Mouse (Mus musculus) forebrain, postnatal 0 days (tissue): ENCODE results near the gene Gm26741. TPM values are rescaled to one million over a fixed set of nuclear protein-coding genes. Genes with fewer than 3 reads are reported as not detected.

ENCODE experiments used
- ATAC-seq: fragments of 200-750 bp; cut with Nextera tagmentation; 2 replicates; pipeline ENCODE4 v1.8.0; 2017; ENCODE audit warnings: mild to moderate bottlenecking, moderate library complexity
- DNase-seq: peaks from one replicate; pipeline ENCODE4 v3.0.0-alpha.2; 2015
- H3K27ac ChIP-seq: fragments of 300-500 bp; sonication (generic); 2 replicates; pipeline ENCODE4 v1.5.1; 2014; ENCODE audit warnings: low read depth, mild to moderate bottlenecking, antibody characterized with exemption, low read length, moderate library complexity, mixed read lengths
- H3K27me3 ChIP-seq: fragments of 300-500 bp; sonication (generic); 2 replicates; pipeline ENCODE4 v1.6.1; 2014; ENCODE audit warnings: mild to moderate bottlenecking, low read length, mixed read lengths; ENCODE audit not compliant: insufficient read depth
- H3K36me3 ChIP-seq: fragments of 300-500 bp; sonication (generic); 2 replicates; pipeline ENCODE4 v1.6.1; 2014; ENCODE audit warnings: mild to moderate bottlenecking, moderate library complexity; ENCODE audit not compliant: insufficient read depth
- H3K4me1 ChIP-seq: fragments of 300-500 bp; sonication (generic); 2 replicates; pipeline ENCODE4 v1.6.1; 2014; ENCODE audit warnings: antibody characterized with exemption; ENCODE audit not compliant: insufficient read depth
- H3K4me2 ChIP-seq: fragments of 300-500 bp; sonication (generic); 2 replicates; pipeline ENCODE4 v1.6.1; 2014; ENCODE audit warnings: low read depth, mild to moderate bottlenecking, moderate library complexity
- H3K4me3 ChIP-seq: fragments of 300-500 bp; sonication (generic); 2 replicates; pipeline ENCODE4 v1.5.1; 2014; ENCODE audit warnings: low read depth, low read length, mixed read lengths
- H3K9ac ChIP-seq: fragments of 300-500 bp; sonication (generic); 2 replicates; pipeline ENCODE4 v1.6.1; 2014; ENCODE audit warnings: mild to moderate bottlenecking
- H3K9me3 ChIP-seq: fragments of 300-500 bp; sonication (generic); 2 replicates; pipeline ENCODE4 v1.6.1; 2016; ENCODE audit warnings: low read length
- CTCF ChIP-seq: sonication (generic); IDR thresholded peaks from 2 replicates; pipeline ENCODE4 v1.5.1; 2016; ENCODE audit warnings: antibody characterized with exemption, control low read depth, low read depth
- WGBS: fragments of 180-500 bp; shearing (Covaris S2); extraction: QIAGEN DNeasy Blood & Tissue Kit; methylation state at CpG from one replicate; pipeline ENCODE4 v1.1.7; 2014; 5-methylcytosine and 5-hydroxymethylcytosine counted together
- polyA plus RNA-seq: library from polyadenylated mRNA; unstranded; fragments of >200 nt; fragmentation: Nextera tagmentation; extraction: Ambion mirVana; gene quantifications from 2 replicates; pipeline ENCODE4 v1.2.1, GENCODE M21; 2015
- total RNA-seq: library from RNA; depleted of rRNA; stranded (reverse); fragments of >200 nt; gene quantifications from 2 replicates; pipeline ENCODE4 v1.2.3, GENCODE M21; 2014; rRNA removed

Gene Gm26741
- total and polyA plus RNA-seq, 2 experiments from 2014 or later: not detected

DNA sequence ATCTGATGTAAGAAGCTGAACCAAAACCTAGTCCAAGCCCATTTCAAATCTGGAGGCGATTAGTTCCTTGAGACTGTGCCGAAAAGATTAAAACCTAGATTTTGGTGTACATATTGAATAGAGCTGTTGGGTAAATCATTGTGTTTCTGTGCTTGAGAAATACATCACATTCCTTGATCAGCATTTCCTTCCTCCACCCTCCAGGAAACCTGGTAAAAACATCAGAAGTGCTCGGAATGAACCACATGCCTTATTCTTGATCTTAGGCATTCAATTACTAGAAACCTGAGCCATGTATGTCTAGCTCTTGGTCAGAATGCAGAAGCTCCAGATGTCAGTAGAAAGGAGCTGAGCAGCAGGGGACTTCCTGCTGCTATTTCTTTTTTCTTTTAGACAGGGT, 30.9 kb downstream of the Gm26741 start:
- Histone ChIP-seq H3K4me2 (no peak overlapping the region), H3K27me3 (no peaks in the 10 kb centered on the region), H3K9ac (no peak overlapping the region), H3K9me3 (no peaks in the 10 kb centered on the region), H3K36me3 (no peaks in the 10 kb centered on the region), H3K27ac (no peak overlapping the region), H3K4me3 (no peak overlapping the region), H3K4me1 (no peaks in the 10 kb centered on the region)
- ATAC-seq: no peak
- TF ChIP-seq CTCF: no peak
- no peak for DNase-seq
- WGBS: 86% methylated on average over 3 of the region's 3 CpGs

- no peaks in the 10 kb centered on the region for H3K4me1 ChIP-seq
- H3K9me3 ChIP-seq: no peaks in the 10 kb centered on the region
- ATAC-seq (no peak), DNase-seq (no peak)
- WGBS: 76% methylated on average over 2 of the region's 2 CpGs
- no peak for TF ChIP-seq CTCF
- no peak overlapping the region for H3K9ac ChIP-seq
- H3K27me3 ChIP-seq: no peaks in the 10 kb centered on the region
- no peak overlapping the region for H3K4me2 ChIP-seq
- no peak overlapping the region for H3K27ac ChIP-seq
- H3K36me3 ChIP-seq: no peaks in the 10 kb centered on the region
- H3K4me3 ChIP-seq: no peak overlapping the region
These were observed 32.6 kb downstream of the Gm26741 start for GRCm38 (mm10) chr10:52391208-52391607.

GRCm38 (mm10) chr10:52396647-52397046, 38.1 kb downstream of the Gm26741 start:
- no peak overlapping the region for H3K4me3 ChIP-seq
- H3K27me3 ChIP-seq: no peaks in the 10 kb centered on the region
- no peaks in the 10 kb centered on the region for H3K4me1 ChIP-seq
- H3K9me3 ChIP-seq: no peaks in the 10 kb centered on the region
- no peak overlapping the region for H3K27ac ChIP-seq
- ATAC-seq: no peak
- H3K4me2 ChIP-seq: no peak overlapping the region
- TF ChIP-seq CTCF: no peak
- H3K9ac ChIP-seq: no peak overlapping the region
- DNase-seq: no peak
- 90% methylated on average over 3 of the region's 3 CpGs for WGBS
- H3K36me3 ChIP-seq: no peaks in the 10 kb centered on the region

- no peaks in the 10 kb centered on the region for H3K4me1 ChIP-seq
- H3K4me3 ChIP-seq: no peak overlapping the region
- no peak overlapping the region for H3K4me2 ChIP-seq
- no peaks in the 10 kb centered on the region for H3K36me3 ChIP-seq
- ATAC-seq: no peak
- H3K9me3 ChIP-seq: no peaks in the 10 kb centered on the region
- DNase-seq: no peak
- no peaks in the 10 kb centered on the region for H3K27me3 ChIP-seq
- TF ChIP-seq CTCF: no peak
- no peak overlapping the region for H3K9ac ChIP-seq
- H3K27ac ChIP-seq: no peak overlapping the region
- 83% methylated on average over 2 of the region's 2 CpGs for WGBS
These were observed 40.1 kb downstream of the Gm26741 start for GRCm38 (mm10) chr10:52398715-52399114.

DNA sequence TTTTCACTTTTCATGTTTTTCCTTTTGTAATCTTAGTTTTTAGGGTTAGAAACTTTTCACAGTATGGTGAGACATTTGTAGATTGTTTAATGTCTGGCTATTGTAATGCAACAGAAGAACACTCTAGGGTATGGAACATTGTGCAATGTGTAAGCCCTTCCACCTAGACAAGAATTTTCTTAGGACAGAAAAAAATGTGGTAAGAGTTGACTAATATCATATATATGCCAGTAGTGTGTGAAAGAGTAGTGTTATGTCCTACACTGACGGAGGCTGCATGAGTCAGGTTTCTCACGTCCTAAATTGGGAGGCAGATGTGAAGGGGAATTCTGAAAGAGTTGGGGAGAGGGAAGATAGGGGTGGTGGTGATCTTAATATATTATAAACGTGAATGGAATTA, 41.2 kb downstream of the Gm26741 start:
- Histone ChIP-seq H3K4me2 (no peak overlapping the region), H3K4me3 (no peak overlapping the region), H3K36me3 (no peaks in the 10 kb centered on the region), H3K27ac (no peak overlapping the region), H3K27me3 (no peaks in the 10 kb centered on the region), H3K9ac (no peak overlapping the region), H3K4me1 (no peaks in the 10 kb centered on the region), H3K9me3 (no peaks in the 10 kb centered on the region)
- TF ChIP-seq CTCF: no peak
- ATAC-seq (no peak), DNase-seq (no peak)
- WGBS: 63% methylated on average over 3 of the region's 3 CpGs

DNA sequence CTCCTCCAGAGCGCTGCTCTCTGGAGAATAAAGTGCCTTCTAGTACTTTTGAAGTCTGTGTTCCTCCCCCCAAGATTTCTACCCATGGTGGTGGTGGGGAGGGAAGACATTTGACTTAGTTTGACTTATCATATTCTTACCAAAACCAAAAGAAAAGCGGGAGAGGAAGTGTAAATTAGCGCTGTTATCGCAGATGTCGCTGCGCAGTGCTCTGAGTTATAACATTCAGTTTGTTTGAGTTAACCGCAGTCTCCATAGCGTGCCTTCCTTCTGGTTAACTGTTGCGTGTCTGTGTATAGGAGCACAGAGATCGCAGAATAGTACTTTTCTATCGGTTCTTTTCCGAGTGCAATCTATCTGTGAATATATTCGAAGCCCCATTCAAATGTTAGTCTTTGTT, 46.6 kb downstream of the Gm26741 start:
- H3K4me2 ChIP-seq: no peak overlapping the region

GRCm38 (mm10) chr10:52407526-52407925, 49.0 kb downstream of the Gm26741 start:
- Histone ChIP-seq H3K36me3 (no peaks in the 10 kb centered on the region), H3K9ac (no peak overlapping the region), H3K27ac (no peak overlapping the region), H3K4me1 (no peaks in the 10 kb centered on the region), H3K27me3 (no peaks in the 10 kb centered on the region), H3K4me2 (no peak overlapping the region), H3K9me3 (no peaks in the 10 kb centered on the region), H3K4me3 (no peak overlapping the region)
- ATAC-seq (no peak), DNase-seq (no peak)
- 82% methylated on average over 2 of the region's 2 CpGs for WGBS
- no peak for TF ChIP-seq CTCF

More for the DNA sequence above, 46.6 kb downstream of the Gm26741 start:
- Histone ChIP-seq H3K4me1 (no peaks in the 10 kb centered on the region), H3K36me3 (no peaks in the 10 kb centered on the region), H3K9ac (no peak overlapping the region), H3K27ac (no peak overlapping the region), H3K9me3 (no peaks in the 10 kb centered on the region), H3K27me3 (no peaks in the 10 kb centered on the region), H3K4me3 (no peak overlapping the region)
- WGBS: 92% methylated on average over 13 of the region's 13 CpGs
- no peak for TF ChIP-seq CTCF
- ATAC-seq (no peak), DNase-seq (no peak)

Other genes starting within 250 kb of the Gm26741 start
- not detected in 2 replicates for gene Ros1, start 163.5 kb upstream of the Gm26741 start, total RNA-seq
- gene Ros1, start 163.5 kb upstream of the Gm26741 start, polyA plus RNA-seq: not detected in 2 replicates
- gene Dcbld1, start 125.1 kb upstream of the Gm26741 start, total RNA-seq: 8.8 and 11.3 TPM in 2 replicates
- gene Dcbld1, start 125.1 kb upstream of the Gm26741 start, polyA plus RNA-seq: 15.8 and 19.1 TPM in 2 replicates
- gene Gopc, start 23.4 kb downstream of the Gm26741 start, total RNA-seq: 18.5 and 22.8 TPM in 2 replicates
- gene Gopc, start 23.4 kb downstream of the Gm26741 start, polyA plus RNA-seq: 16.6 and 22.9 TPM in 2 replicates
- gene Nepn, start 30.2 kb downstream of the Gm26741 start, total RNA-seq: not detected in 2 replicates
- not detected in 2 replicates for gene Nepn, start 30.2 kb downstream of the Gm26741 start, polyA plus RNA-seq
- 21.2 and 31.8 TPM in 2 replicates for gene Nus1, start 58.8 kb downstream of the Gm26741 start, total RNA-seq
- 11.5 and 19.1 TPM in 2 replicates for gene Nus1, start 58.8 kb downstream of the Gm26741 start, polyA plus RNA-seq